Comparison of ENCODE assay signal across 8 mouse cellular contexts in genomic region chr11:51262342-51263285, GRCm38 (mm10). TPM values are rescaled to one million over a fixed set of nuclear protein-coding genes. Genes with fewer than 3 reads are reported as not detected.
DNase-seq lines count a peak whose midpoint lies in the region; ATAC-seq and TF ChIP-seq lines count a peak whose summit lies in the region.

Gene BC049762 (minus strand): TSS chr11:51263046.

- ATAC-seq in cerebellum, adult (ENCODE audit: insufficient number of reproducible peaks, low FRiP score, low TSS enrichment) = peak; percentile 94
- ATAC-seq in forebrain, embryonic 13.5 days = peak; percentile 99
- peak; percentile 95 for ATAC-seq in liver, postnatal 0 days
- ATAC-seq in neural tube, embryonic 14.5 days (ENCODE audit: low read depth) = peak; percentile 98

- 0 out of 2 replicates have a peak within 1 kb of the TSS, but pooled peaks have one; percentile 7 for H3K27ac ChIP-seq in ES-Bruce4 (ENCODE audit: insufficient read depth, low read length)
- peak within 1 kb of the TSS; percentile 93 for H3K27ac ChIP-seq in forebrain, embryonic 13.5 days
- H3K27ac ChIP-seq in liver, postnatal 0 days (ENCODE audit: low read depth) = peak within 1 kb of the TSS; percentile 98
- H3K27ac ChIP-seq in neural tube, embryonic 14.5 days (ENCODE audit: low read depth, low read length) = peak within 1 kb of the TSS; percentile 97

- peak within 1 kb of the TSS; percentile 79 for H3K4me3 ChIP-seq in ES-Bruce4 (ENCODE audit: low read depth, low read length)
- peak within 1 kb of the TSS; percentile 90 for H3K4me3 ChIP-seq in forebrain, embryonic 13.5 days
- H3K4me3 ChIP-seq in liver, postnatal 0 days (ENCODE audit: low read depth, low read length) = peak within 1 kb of the TSS; percentile 91
- H3K4me3 ChIP-seq in neural tube, embryonic 14.5 days (ENCODE audit: low read depth, low read length) = peak within 1 kb of the TSS; percentile 98

- H3K9ac ChIP-seq in ES-Bruce4 (ENCODE audit: low read depth, poor library complexity, severe bottlenecking) = peak within 1 kb of the TSS; percentile 78
- H3K9ac ChIP-seq in forebrain, embryonic 13.5 days = peak within 1 kb of the TSS; percentile 98
- H3K9ac ChIP-seq in liver, postnatal 0 days (replicated peaks) = peak within 1 kb of the TSS; percentile 98
- H3K9ac ChIP-seq in neural tube, embryonic 14.5 days (replicated peaks; ENCODE audit: low read depth, low read length) = peak within 1 kb of the TSS; percentile 95

- peak; percentile 90 for TF ChIP-seq POLR2A in ES-Bruce4 (IDR thresholded peaks at IDR 0.05; ENCODE audit: insufficient read depth, low read length)

- intact Hi-C loops in heart, postnatal 10 days (cut with DNase I) = loop anchor here (5.0 to 10.0 kb wide), 2 partner anchors 208 to 320 kb away; partner anchors contain the start of genes 4933414I15Rik and Zfp354a

- no peak for TF ChIP-seq CTCF in ES-Bruce4 (IDR thresholded peaks at IDR 0.05; ENCODE audit: low read depth, low read length)
- TF ChIP-seq CTCF in liver, postnatal 0 days (IDR thresholded peaks at IDR 0.05; ENCODE audit: low read depth) = peak; percentile 55

- H3K4me1 ChIP-seq in ES-Bruce4 (ENCODE audit: control insufficient read depth, insufficient read depth, low read length) = no peaks in the 10 kb centered on the region
- H3K4me1 ChIP-seq in forebrain, embryonic 13.5 days = peaks cover 36% of the 10 kb centered on the region
- H3K4me1 ChIP-seq in liver, postnatal 0 days (ENCODE audit: insufficient read depth) = peaks cover 25% of the 10 kb centered on the region
- peaks cover 22% of the 10 kb centered on the region for H3K4me1 ChIP-seq in neural tube, embryonic 14.5 days (ENCODE audit: control insufficient read depth, insufficient read depth, low read length)

- H3K27me3 ChIP-seq in ES-Bruce4 (ENCODE audit: control insufficient read depth, insufficient read depth, low read length, poor library complexity, severe bottlenecking) = no peaks in the 10 kb centered on the region
- no peaks in the 10 kb centered on the region for H3K27me3 ChIP-seq in forebrain, embryonic 13.5 days
- no peaks in the 10 kb centered on the region for H3K27me3 ChIP-seq in liver, postnatal 0 days (ENCODE audit: insufficient read depth, low read length)
- H3K27me3 ChIP-seq in neural tube, embryonic 14.5 days (ENCODE audit: control insufficient read depth, insufficient read depth, low read length) = no peaks in the 10 kb centered on the region

- peaks cover 9% of the 10 kb centered on the region; the same call in 1 of the 2 replicates for H3K36me3 ChIP-seq in ES-Bruce4 (ENCODE audit: control insufficient read depth, insufficient read depth, low read length, poor library complexity, severe bottlenecking)
- 0 out of 2 replicates have a peak, but pooled peaks cover 6% of the 10 kb centered on the region for H3K36me3 ChIP-seq in forebrain, embryonic 13.5 days (ENCODE audit: poor library complexity, severe bottlenecking)
- peaks cover 16% of the 10 kb centered on the region for H3K36me3 ChIP-seq in liver, postnatal 0 days (replicated peaks; ENCODE audit: insufficient read depth, low read length)
- peaks cover 4% of the 10 kb centered on the region; the same call in 1 of the 2 replicates for H3K36me3 ChIP-seq in neural tube, embryonic 14.5 days (ENCODE audit: control insufficient read depth, insufficient read depth, low read length)

- H3K4me2 ChIP-seq in forebrain, embryonic 13.5 days = peak within 1 kb of the TSS; percentile 78
- peak within 1 kb of the TSS; percentile 97 for H3K4me2 ChIP-seq in liver, postnatal 0 days (ENCODE audit: low read depth, low read length)
- peak within 1 kb of the TSS; percentile 86 for H3K4me2 ChIP-seq in neural tube, embryonic 14.5 days (ENCODE audit: low read depth, low read length)

- WGBS in forebrain, embryonic 13.5 days = 9% methylated on average over 57 of the region's 57 CpGs
- WGBS in large intestine, adult 2 months = 4% methylated on average over 57 of the region's 57 CpGs
- WGBS in liver, postnatal 0 days (ENCODE audit: insufficient replicate concordance) = 3% methylated on average over 57 of the region's 57 CpGs
- WGBS in neural tube, embryonic 14.5 days = 10% methylated on average over 57 of the region's 57 CpGs

- peak; percentile 98 to 99 for DNase-seq in heart, postnatal 10 days
- DNase-seq in large intestine, adult 2 months (ENCODE audit: low read depth, low spot score) = peak; percentile 95
- DNase-seq in liver, postnatal 0 days = peak; percentile 99
- peak; percentile 99 for DNase-seq in testis, postnatal 10 days (ENCODE audit: low spot score)

- no peaks in the 10 kb centered on the region for H3K9me3 ChIP-seq in ES-Bruce4 (replicated peaks; ENCODE audit: control insufficient read depth, insufficient read depth, low read length, poor library complexity, severe bottlenecking)
- no peaks in the 10 kb centered on the region for H3K9me3 ChIP-seq in forebrain, embryonic 13.5 days (replicated peaks)
- no peaks in the 10 kb centered on the region for H3K9me3 ChIP-seq in liver, postnatal 0 days (ENCODE audit: low read length)
- H3K9me3 ChIP-seq in neural tube, embryonic 14.5 days (ENCODE audit: control insufficient read depth, low read length) = no peaks in the 10 kb centered on the region

- TF ChIP-seq EP300 in ES-Bruce4 (IDR thresholded peaks at IDR 0.05; ENCODE audit: insufficient read depth, low read depth, low read length) = 0 out of 2 replicates have a peak, but pooled peaks have one; percentile 18
- TF ChIP-seq EP300 in liver, postnatal 0 days (IDR thresholded peaks at IDR 0.05; ENCODE audit: low read depth) = no peak

RNA-seq across cellular contexts. Expression of gene BC049762, which starts in this region (rescaled TPM):
- not detected in 2 replicates for polyA plus RNA-seq in ES-Bruce4 (2011; ENCODE audit: insufficient read depth, insufficient read length, low read depth, missing spikeins)
- 0.23 TPM in 1 of 2 replicates, not detected in the other for polyA plus RNA-seq in forebrain, embryonic 13.5 days (2015; fragmentation: Nextera tagmentation; extraction: Ambion mirVana)
- not detected for total RNA-seq in heart, postnatal 10 days (2021)
- polyA plus RNA-seq in large intestine, adult 2 months (2012; rRNA removed) = 0.27 and 0.35 TPM in 2 replicates
- polyA plus RNA-seq in liver, postnatal 0 days (2015; fragmentation: Nextera tagmentation; extraction: Ambion mirVana) = 0.48 and 1.3 TPM in 2 replicates
- 0.28 and 0.37 TPM in 2 replicates for polyA plus RNA-seq in neural tube, embryonic 14.5 days (2014; fragmentation: Nextera tagmentation; extraction: Ambion mirVana)

Comparison
In these comparisons a context has a peak if more than half of its experiments do, and no peak if none do; other contexts are left out.
1. Peak in every context shown above with its lines: DNase-seq, ATAC-seq, H3K4me3 ChIP-seq and H3K27ac ChIP-seq.
2. Peak in ATAC-seq, H3K4me3 ChIP-seq, H3K27ac ChIP-seq, H3K9ac ChIP-seq and H3K4me2 ChIP-seq in forebrain, embryonic 13.5 days; RNA of the gene not detected or under 1 TPM.
3. Peak in DNase-seq in heart, postnatal 10 days; RNA of the gene not detected or under 1 TPM.
4. Peak in DNase-seq in large intestine, adult 2 months; RNA of the gene not detected or under 1 TPM.
5. Peak in ATAC-seq, H3K4me3 ChIP-seq, H3K27ac ChIP-seq, H3K9ac ChIP-seq and H3K4me2 ChIP-seq in neural tube, embryonic 14.5 days; RNA of the gene not detected or under 1 TPM.
6. H3K27ac ChIP-seq: peak in every context shown above with its lines; median percentile 98 in liver, postnatal 0 days; 97 in neural tube, embryonic 14.5 days; 93 in forebrain, embryonic 13.5 days; 7 in ES-Bruce4.